Mouse (Mus musculus) kidney, postnatal 14 days (tissue): ENCODE results near the gene Pim2.
A peak's percentile ranks its signal among the peaks of the same experiment; 100 is the strongest.

Experiments
- DNase-seq: peaks from one replicate; pipeline ENCODE4 v3.0.0; 2022; ENCODE audit warnings: mixed read lengths

The Pim2 gene

DNA sequence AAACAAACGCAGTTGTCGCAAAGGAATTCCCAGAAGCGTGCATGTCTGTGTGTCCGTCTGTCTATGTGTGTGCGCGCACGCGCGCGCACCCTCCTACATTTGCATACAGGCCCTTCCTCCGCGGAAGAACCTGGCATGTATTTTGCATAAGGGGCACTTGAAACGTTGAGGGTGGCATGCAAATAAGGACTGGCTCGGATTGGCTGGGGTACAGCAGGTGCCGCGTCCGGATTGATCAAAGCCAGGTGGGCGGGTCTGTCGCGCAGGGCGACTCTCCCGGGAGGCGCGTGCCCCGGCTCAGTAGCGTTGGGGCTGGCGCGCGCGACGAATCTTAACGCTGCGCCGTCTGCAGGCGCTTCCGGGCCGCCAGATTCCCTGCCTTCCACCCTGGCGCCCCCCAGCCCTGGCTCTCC, at the start of gene Pim2:
Pim2 (plus strand) TSS at position 256 of the 413 bp plus-strand sequence.
- peak; percentile 88 for DNase-seq

DNA sequence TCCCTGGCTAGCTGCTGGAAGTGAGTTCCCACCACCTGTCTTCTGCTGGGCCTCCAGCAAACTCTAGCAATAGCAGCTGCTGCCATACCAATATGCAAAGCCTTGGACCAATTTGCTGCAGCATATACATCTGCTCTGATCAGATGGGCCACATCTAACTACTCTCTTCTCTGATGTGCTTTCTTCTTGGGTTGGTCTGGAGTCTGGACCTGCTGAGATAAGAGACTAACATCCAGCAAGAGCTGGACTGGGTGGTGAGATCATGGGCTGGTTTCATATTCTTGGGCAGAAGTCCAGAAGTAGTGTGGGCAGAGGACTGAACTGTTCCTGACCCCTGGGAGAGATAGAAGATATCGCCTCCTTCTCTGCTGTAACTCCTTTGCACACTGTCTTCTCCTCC, 40.9 kb upstream of the Pim2 start:
- no peak for DNase-seq

DNA sequence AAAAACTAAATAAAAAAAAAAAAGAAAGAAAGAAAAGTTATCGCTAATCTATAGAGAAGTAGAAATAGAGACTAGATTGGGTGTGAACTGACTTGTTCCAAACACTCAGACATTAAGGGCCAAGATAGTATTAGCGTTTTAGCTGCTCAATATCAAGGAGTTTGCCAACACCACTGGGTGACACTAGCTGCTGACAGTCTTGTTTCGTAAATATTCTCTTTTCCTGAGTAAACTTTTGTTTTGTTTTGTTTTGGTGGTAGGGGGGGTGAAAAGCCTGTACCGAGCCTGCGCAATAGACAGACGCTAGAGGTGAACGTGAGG, 37.3 kb upstream of the Pim2 start:
- DNase-seq = no peak

DNA sequence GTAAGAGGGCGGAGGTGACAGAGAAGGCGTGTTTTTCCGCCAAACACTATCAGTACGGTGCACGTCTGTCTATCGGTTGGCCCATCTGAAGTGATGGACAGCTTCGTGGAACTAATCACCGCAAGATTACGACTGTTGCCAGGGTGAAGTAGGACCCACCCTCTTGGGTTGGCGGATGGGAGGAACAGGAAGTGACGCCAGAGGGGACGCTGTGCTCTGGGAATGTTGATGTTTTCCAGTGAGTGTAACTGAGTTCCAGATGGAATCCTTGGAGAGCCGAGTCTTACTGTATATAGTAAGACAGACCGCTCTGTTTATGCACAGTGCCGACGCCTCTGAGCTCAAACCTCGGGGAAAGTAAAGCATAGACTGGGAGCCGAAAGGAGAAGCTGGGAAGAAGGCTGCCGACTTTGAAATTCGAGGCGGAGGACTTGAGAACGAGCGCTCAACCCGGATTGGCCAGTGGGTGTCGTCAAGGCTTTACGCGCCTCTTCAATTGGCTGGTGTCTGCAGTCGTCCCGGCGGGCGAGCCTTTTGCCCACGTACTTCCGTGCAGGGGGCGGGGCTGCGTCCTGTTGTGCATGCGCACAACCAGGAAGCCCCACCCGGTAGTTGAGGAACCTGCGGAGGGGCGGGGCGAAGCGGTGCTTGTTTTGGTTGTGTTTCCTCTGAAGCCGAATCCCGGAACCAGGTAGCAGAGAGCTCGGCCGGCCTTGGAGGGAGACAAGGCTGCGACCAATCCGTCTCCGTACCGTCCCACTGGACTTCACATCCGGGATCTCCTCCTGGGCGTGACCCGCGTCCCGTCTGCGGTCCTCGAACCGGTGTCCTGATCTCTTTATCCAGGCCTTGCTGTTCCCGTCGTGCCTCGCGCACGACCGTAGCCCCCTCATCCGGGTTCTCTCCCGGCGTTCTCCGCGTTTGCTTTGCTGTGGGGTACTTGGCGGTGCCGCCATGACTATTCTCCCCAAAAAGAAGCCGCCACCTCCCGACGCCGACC, 36.6 kb upstream of the Pim2 start, which contains the start of gene Otud5:
Otud5 (plus strand) TSS at position 202 of the 1,000 bp plus-strand sequence.
- peak; percentile 95 for DNase-seq

DNA sequence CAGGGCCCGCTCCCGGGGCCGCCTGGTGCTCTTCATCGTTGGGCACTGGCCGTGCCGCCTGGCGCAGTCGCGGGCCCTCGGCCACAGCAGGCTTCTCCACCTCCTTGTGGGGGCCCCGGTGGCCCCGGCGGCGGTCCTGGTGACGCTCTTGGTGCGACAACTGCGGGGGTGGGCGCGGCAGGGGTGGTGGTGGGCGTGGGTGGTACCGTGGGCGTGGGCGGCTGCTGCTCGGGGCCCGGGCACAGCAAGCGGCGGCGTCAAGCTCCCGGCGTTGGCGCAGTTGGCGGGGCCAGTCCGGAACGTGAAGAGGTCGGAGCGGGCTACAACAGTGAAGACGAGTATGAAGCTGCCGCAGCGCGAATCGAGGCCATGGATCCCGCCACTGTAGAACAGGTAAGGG, 35.7 kb upstream of the Pim2 start:
- DNase-seq = peak; percentile 7

DNA sequence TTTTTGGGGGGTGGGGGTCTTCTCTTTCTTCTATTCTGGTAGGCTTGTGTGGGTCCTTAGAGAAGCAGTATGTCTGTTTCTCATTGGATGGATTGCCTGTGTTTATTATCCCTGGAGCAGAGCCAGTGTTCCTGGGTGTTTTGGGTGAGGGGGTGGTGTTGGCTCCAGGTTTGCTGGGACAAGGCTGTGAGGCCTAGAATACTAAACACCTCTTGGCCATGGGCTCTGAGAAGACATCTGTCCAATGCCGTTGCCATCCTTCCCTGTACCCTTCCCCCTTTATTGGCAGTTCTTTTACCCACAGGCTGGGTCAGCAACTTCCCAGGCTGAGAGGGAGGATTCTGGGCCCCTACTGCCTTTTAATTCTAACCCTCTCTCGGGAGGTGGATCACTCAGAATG, 30.2 kb upstream of the Pim2 start:
- DNase-seq = no peak

DNA sequence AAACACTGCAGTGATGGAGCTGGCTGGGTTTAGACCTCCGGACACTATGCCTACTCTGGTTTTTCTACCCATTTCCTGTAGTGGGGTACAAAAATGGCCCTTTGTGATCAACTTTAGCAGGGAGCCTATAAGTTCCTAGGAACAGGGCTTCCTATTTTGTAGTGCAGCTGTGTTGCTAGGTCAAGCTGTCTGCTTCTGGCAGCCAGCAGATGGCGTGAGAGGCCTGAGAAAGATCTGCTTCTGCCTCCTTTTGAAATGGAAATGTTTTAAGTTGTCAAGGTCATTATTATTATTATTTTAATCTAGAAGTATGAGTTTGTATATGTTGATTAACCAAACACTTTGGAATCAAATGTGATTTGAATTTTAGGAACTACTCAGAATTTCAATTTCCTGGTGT, 23.5 kb upstream of the Pim2 start:
- DNase-seq = peak; percentile 17

DNA sequence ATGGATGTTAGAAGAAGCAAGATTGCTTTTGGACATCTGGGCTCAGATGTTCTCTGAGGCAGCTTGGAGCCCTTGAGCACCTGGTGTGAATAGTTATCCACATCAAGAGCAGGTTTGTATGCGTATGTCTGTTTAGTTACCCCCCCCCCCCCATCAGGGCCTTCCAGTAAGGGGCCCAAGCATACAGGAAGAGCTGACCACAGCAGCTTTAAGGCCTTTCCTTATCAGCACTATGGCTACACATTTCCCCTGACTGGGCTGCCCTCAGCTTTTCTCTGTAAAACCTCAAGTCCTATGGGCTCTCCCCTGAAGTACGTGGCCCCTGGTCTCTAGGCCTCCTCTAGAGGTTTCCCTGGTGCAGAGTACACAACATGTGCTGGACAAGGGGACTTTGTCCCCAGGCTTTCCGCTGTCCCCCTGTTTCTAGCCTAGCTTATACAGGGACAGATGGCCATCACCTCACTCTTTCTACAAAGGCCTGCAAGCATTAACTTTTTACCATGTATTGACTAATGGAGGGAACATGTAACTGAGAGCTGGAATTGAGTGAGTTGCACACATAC, 18.8 kb upstream of the Pim2 start:
- no peak for DNase-seq

DNA sequence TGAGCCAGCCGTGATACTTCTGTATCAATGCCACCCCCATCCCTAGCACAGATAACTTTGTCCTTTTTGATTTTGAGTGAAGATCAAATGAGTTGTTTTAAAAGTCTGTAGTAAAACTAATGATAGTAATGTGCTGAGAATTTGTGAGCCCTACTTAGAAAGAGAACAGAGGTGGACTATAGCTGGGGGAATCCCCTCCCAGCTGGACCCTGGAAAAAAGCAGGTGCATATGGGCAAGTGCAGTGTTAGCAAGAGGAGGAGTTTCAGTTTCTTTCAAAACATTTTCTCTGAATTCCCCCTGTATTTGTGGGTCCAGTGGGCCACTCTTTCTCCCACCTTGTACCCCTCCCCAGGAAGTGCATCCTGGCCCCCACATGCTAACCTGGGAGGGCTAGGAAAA, 14.9 kb upstream of the Pim2 start:
- DNase-seq = no peak

DNA sequence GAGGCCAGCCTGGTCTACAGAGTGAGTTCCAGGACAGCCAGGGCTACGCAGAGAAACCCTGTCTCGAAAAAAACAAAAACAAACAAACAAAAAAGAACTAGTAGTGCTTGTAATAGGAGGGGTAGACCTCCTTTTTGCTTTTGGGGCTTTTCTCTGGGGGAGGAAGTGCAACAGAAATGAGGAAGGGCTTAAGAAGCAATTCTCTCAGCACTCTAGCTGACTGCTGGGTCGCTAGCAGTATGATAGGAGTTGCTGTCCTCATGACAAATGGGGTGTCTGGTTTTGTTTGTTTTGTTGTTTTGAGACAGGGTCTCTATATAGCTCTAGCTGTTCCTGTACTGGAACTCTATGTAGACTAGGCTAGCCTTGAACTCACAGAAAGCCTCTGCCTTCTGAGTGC, 13.5 kb upstream of the Pim2 start:
- DNase-seq = no peak

DNA sequence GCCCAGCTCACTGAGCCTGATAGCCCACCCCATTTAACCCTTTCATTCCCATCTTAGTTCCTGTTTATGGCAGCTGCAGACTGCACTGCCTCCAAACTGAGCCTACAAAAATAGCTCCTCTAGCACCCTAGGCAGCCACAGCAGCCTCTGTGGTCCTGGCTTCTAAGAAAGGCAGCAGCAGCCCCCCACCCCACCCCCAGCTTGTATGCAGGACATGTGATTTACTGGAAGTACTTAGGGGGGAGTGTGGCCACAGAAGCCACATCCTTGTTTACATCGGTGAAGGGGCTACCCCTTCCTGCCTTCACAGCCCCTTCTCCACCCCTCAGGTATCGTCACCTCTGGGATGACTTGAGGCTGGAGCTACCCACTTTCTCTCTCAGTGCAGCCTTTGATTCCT, 12.7 kb upstream of the Pim2 start:
- no peak for DNase-seq

DNA sequence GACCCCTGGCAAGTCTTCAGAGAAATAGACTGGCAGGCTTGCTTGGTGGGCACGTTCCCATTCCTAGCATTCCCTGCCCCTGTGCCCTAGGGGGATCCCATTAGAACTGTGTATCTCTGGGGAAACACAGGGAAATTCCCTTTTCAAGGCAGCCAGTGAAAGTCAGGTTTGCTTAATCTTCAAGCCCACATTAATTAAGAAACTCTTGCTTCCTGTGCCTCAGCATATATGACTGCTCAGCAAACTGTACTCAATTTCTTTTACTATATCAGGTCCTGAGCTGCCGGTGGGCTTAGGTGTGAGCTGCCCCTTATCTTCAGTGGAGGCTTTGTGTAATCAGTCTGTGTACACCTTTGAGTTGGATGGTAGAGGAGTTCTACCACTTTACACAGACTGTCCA, 12.3 kb upstream of the Pim2 start:
- no peak for DNase-seq

DNA sequence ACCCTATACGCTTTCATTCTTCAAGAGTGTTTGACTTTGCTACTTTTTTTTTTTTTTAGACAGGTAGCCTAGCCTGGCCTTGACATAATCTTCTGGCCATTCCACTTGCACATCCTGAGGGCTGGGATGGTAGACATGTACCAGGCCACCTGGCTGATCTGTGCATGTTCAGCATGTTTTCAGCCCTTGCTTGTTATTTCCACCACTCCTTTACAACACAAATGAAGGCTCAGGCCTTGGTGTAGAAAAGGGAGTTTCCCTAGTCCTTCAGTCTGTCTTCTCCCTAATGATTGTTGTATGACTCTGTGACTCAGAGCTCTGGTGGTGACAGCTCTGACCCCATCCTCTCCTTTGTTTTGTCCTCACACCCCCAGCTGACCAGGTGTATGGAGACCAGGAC, 10.9 kb upstream of the Pim2 start:
- no peak for DNase-seq

DNA sequence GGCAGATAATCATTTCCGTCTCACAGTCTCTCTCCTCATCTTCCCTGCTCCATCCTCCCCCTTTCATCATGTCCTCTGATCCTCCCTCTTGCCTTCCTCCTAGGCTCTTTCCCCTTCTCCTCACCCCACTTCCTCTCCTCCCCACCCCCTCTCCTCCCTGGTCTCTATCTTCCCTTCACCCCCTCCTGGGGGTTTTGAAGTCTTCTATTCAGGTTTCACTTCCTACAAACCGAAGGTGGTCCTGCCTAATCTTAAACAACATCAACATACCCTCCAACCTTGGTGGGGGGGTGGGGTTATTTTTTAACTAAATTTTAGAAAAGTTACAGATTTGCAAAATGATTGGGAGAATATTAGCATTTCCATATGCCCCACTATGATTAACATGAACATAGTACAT, 9.6 kb upstream of the Pim2 start:
- DNase-seq = no peak

DNA sequence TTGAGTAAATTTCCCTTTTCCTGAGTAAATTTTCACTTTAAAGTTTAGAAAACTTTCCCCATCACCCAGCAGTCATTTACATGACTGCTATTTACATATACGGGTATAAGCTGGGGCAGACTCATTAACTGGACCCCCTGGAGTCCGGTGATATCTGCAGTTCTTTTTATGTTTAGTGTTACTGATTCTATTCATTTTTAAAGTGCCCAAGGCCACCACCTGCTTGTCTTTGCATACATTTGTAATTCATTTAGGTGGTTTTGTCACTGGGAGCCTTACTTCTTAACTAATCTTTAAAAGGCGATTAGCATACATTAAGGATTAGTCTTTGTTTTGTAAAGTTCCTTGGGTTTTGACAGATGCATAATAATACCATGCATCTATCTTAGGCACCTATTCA, 8.2 kb upstream of the Pim2 start:
- DNase-seq = no peak

DNA sequence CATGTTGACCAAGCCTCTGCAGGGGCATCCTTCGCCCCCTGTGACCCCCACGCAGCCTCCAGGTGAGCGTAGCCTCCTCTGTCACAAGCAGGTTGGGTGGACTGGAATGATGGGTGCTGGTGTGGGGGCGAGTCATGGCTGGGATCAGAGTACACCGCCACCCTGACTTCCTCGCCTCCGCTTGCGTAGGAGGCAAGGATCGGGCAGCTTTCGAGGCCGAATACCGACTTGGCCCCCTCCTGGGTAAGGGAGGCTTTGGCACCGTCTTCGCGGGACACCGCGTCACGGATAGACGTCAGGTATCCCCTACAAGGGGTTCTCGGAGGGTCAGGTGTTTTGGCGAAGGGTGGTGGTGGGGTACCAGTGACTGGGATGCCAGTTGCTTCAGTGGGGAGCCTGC, 433 bp downstream of the Pim2 start:
- no peak for DNase-seq

DNA sequence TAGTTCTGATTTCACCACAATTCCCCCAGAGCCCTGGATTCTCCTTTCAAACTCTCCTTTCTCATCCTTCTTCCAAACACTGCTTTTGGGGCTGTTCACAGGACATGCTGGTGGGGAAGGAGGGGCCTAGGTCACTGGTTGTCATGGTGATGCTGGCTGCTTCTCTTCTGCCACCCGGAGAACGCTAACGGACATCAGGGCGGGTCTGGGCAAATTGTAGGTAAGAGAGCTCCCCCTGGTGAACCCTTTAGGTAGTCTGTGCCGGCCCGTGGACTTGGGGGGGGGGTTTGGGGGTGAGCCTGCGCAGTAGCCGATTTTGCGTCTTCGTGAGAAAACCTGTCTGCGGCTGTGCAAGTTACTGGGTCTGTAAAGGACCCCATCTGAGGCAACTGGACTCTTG, 1.8 kb downstream of the Pim2 start:
- peak; percentile 70 for DNase-seq

DNA sequence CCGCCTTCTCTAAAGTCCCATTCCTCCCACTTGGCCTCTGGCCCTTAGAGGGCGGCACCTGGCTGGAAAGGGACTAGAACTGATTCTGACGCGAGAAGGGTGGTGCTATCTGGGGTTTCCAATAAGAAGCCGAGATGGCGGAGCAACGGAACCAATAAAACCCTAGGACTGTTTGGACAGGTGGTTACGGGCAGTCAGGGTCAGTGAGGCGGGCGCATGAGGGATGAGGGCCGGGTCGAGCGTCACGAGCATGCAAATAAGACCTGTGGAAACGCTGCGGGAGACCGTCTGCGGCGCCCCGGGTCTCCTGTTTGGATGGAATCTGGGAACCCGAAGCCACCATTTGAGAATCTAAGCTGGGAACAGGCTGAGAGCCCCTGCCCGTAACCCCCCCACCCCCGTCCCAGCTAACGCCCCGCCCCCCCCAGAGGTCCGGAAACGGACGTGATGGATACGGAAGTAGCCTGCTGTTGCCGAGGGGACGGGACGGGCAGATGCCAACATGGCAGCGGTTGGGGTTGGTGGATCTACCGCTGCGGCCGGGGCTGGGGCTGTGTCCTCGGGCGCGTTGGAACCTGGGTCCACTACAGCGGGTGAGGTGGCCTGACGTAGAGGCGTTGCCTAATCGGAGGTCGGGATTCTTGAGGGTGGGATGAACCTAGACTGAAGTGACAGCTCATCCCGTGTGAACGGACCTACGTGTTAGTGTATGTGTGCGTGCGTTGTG, 5.9 kb downstream of the Pim2 start, which contains the start of gene Slc35a2:
Slc35a2 (plus strand) TSS at position 188 of the 727 bp plus-strand sequence.
- DNase-seq = peak; percentile 90

DNA sequence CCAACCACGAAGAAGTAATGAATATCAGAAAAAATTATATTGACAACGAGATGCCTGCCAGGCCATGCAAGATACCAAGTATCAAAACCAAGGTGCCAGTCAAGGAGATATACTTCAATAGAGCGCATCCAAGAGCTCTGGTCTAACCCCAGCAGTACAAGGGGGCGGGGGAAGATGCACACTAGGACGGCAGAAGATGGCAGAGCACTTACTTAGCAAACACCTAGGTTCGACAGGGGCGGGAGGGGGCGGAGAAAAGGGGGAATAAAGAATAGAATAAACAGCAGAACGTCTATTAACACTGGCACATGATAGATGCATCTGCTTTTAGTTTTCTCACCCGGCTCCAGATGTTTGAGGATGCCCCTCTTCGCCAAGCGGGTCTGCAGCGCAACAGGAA, 20.1 kb downstream of the Pim2 start:
- no peak for DNase-seq

DNA sequence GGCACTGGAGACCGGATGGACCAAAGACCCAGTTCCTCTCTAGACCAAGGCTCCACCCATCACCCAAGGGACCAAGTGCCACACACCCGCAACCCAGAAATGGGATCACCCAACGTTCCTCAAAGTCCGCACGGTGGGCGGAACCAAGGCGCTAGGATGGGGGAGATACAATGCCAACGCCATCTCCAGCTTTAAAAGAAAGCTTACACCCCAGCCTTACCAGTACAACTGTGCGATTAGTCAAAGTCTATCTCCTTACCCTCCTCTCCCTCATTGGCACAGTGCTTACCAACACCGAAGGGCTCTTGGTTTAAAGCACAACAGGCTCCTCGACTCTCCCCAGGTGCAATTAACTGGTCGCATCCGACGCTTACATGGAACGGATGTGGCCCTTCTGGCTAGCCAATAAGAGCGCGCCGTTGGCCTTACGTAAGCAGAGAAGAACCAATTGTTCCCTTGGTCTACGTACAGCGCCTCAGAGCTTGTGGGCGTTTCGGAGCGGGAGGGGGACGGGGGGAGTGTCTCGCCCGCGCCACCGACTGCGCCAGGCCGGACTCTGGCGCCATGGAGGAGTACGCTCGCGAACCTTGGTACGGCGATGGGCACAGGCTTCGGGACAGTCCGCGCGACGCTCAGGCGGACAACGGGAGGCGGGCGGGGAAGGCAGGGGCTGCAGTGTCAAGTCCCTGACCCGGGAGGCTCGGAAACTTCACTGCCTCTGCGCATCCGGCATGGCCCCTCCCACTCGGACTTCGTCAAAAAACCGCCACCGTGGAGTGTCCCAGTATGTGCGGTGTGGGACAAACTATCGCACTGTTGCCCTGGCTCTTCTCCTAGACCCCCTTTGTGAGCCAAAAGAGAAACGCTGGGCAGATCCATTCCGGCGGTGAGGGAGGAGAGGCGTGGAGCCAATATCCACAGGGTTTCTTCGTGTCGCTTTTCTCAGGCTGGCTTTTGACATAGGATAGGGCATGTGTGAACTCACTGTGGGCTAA, 21.1 kb downstream of the Pim2 start, which contains the start of the genes Pqbp1 and Timm17b:
Pqbp1 (minus strand) TSS at position 390 of the 995 bp plus-strand sequence.
Timm17b (plus strand) TSS at position 478 of the 995 bp plus-strand sequence.
- peak; percentile 93 for DNase-seq

DNA sequence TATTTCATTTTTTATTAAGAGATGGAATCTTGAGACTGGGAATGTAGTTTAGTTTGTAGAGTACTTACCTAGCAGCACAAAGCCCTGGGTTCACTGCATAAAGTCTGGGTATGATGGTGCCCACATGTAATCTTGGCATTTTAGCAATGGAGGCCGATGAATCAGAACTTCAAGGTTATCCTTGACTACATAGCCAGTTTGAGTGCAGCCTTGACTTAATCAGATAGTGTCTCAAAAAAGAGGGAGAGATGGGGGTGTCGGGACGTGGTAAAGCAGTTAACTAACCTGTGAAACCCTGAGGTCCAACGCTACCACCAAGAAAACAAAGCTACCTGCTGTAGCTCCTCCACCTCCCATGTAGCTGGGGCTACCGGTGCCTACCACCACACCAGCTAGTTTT, 26.4 kb downstream of the Pim2 start:
- DNase-seq = no peak

DNA sequence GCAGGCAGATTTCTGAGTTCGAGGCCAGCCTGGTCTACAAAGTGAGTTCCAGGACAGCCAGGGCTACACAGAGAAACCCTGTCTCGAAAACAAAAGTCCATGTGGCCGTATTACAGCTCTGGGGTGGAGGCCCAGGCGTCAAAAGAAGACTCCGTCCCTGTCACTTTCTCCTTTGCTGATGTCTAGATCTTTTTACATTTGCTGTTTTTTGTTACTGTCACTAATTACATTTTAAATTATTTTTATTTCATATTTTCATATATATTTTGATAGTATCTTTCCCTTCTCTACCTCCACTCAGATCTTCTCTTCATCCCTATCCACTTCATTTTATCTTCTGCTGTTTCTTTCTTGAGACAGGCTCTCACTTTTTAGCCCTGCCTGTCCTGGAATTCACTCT, 29.7 kb downstream of the Pim2 start, which contains the start of gene Gm10491:
Gm10491 (minus strand) TSS at position 101 of the 400 bp plus-strand sequence.
- no peak for DNase-seq
